Comparison of ENCODE assay signal across 22 mouse cellular contexts in genomic region chr11:60861993-60862392, GRCm38 (mm10). TPM values are rescaled to one million over a fixed set of nuclear protein-coding genes. Genes with fewer than 3 reads are reported as not detected.
DNase-seq lines count a peak whose midpoint lies in the region; ATAC-seq and TF ChIP-seq lines count a peak whose summit lies in the region.
"Had no signal": no experiment of that assay in that cellular context is flagged by ENCODE, and none has a peak within 500 bp of the region (broad histone marks: within the 10 kb centered on the region; RNA-seq: fewer than 3 reads in every experiment).

No protein-coding gene starts in this region.

- no peak; a peak in 1 of 4 replicates for TF ChIP-seq POLR2A in MEL (IDR thresholded peaks at IDR 0.05; ENCODE audit: control insufficient read depth in 1 of 2, insufficient read depth in 1 of 2, low read depth in 1 of 2, low read length in 2 of 2, poor library complexity in 1 of 2)

- TF ChIP-seq CTCF in MEL (IDR thresholded peaks at IDR 0.05 in 2 of 3, conservative IDR thresholded peaks at IDR 0.05 in 1 of 3; ENCODE audit: control insufficient read depth in 1 of 3, insufficient read depth in 1 of 3, low read depth in 2 of 3, low read length in 3 of 3, poor library complexity in 1 of 3, severe bottlenecking in 1 of 3) = no peak

- TF ChIP-seq EP300 in MEL (IDR thresholded peaks at IDR 0.05; ENCODE audit: low read depth in 1 of 2, low read length in 2 of 2) = no peak

- H3K9ac ChIP-seq in MEL (ENCODE audit: control insufficient read depth, low read depth, low read length, poor library complexity, severe bottlenecking) = no peak overlapping the region
- H3K9ac ChIP-seq: forebrain, embryonic 13.5 days; heart, embryonic 13.5 days; midbrain, embryonic 13.5 days; neural tube, embryonic 12.5 days had no signal

- peaks cover 0 to 18% of the 10 kb centered on the region in 2 experiments; a peak in 2 of 4 replicates for H3K36me3 ChIP-seq in MEL (ENCODE audit: control insufficient read depth in 1 of 2, insufficient read depth in 2 of 2, low read length in 2 of 2)

- no peak overlapping the region for H3K4me3 ChIP-seq in MEL (ENCODE audit: control insufficient read depth in 1 of 2, insufficient read depth in 1 of 2, low read depth in 2 of 2, low read length in 2 of 2)
- H3K4me3 ChIP-seq: forebrain, embryonic 13.5 days; heart, embryonic 13.5 days; midbrain, embryonic 13.5 days; neural tube, embryonic 12.5 days had no signal

- TF ChIP-seq RAD21 in MEL (IDR thresholded peaks at IDR 0.05; ENCODE audit: low read depth, low read length) = no peak

- no peaks in the 10 kb centered on the region for H3K9me3 ChIP-seq in MEL (replicated peaks; ENCODE audit: insufficient read depth, low read length)
- H3K9me3 ChIP-seq: forebrain, embryonic 13.5 days; G1E; heart, embryonic 13.5 days; midbrain, embryonic 13.5 days; neural tube, embryonic 12.5 days had no signal

- no peak overlapping the region for H3K27ac ChIP-seq in MEL (ENCODE audit: control insufficient read depth, low read depth, low read length)
- H3K27ac ChIP-seq: forebrain, embryonic 13.5 days; heart, embryonic 13.5 days; hindbrain, postnatal 0 days; midbrain, embryonic 13.5 days; neural tube, embryonic 12.5 days had no signal

- DNase-seq in gastrocnemius, adult 18-20 months (ENCODE audit: low spot score) = peak; percentile 34
- no peak for DNase-seq in gastrocnemius, adult 8-10 months (ENCODE audit: low spot score in 2 of 2)
- peak; percentile 37 to 47 for DNase-seq in kidney, postnatal 36 days
- DNase-seq in kidney, adult 18-20 months = no peak
- no peak for DNase-seq in MEL (ENCODE audit: low read depth, low spot score)
- peak; percentile 64 to 76 for DNase-seq in adrenal gland, postnatal 36 days
- DNase-seq: cerebellum, adult 8-10 months; cerebellum, postnatal 36 days; gastrocnemius, postnatal 25 days; heart, adult 18-20 months; heart, postnatal 14 days; layer of hippocampus, adult 9-11 months; lung, adult 2 months; right cerebral cortex, postnatal 14 days; thymus, postnatal 14 days had no signal

- no peaks in the 10 kb centered on the region for H3K4me1 ChIP-seq in MEL (ENCODE audit: control insufficient read depth in 1 of 2, insufficient read depth in 2 of 2, low read length in 2 of 2)
- H3K4me1 ChIP-seq: forebrain, embryonic 13.5 days had no signal

- H3K27me3 ChIP-seq in MEL (ENCODE audit: control insufficient read depth in 1 of 2, insufficient read depth in 2 of 2, low read length in 2 of 2) = no peaks in the 10 kb centered on the region
- H3K27me3 ChIP-seq: forebrain, embryonic 13.5 days; heart, embryonic 13.5 days; midbrain, embryonic 13.5 days; neural tube, embryonic 12.5 days had no signal

- ATAC-seq in monocyte, adult 5-6 weeks (replicated peaks; ENCODE audit: insufficient number of reproducible peaks, low FRiP score, low TSS enrichment, poor library complexity, severe bottlenecking) = no peak
- ATAC-seq: forebrain, embryonic 13.5 days; hindbrain, postnatal 0 days; midbrain, embryonic 13.5 days had no signal

- H3K79me2 ChIP-seq in MEL (ENCODE audit: control insufficient read depth, insufficient read depth, low read length, poor library complexity) = peaks cover 25% of the 10 kb centered on the region

TF ChIP-seq in MEL, 35 proteins besides CTCF, POLR2A, EP300 and RAD21:
- TF ChIP-seq POLR2AphosphoS2 (IDR thresholded peaks at IDR 0.05; ENCODE audit: low read length) (peak; percentile 78), ZC3H11A (IDR thresholded peaks at IDR 0.05; ENCODE audit: low read depth, low read length) (no peak)

RNA-seq across cellular contexts. Expression of gene Tmem11, which starts 17.1 kb away (rescaled TPM):
- total RNA-seq in gastrocnemius, adult 18-20 months (2021) = 10 to 100 TPM; 41.0 to 42.9 TPM
- 10 to 100 TPM; 37.2 to 44.1 (median 43.5) TPM for total RNA-seq in gastrocnemius, adult 8-10 months (2022)
- total RNA-seq in MEL (2012; rRNA removed) = 90.7 and 125 TPM in 2 replicates
- 100 to 1,000 TPM in 1 of 2 experiments, not detected in 1; 117 TPM for polyA plus RNA-seq in MEL (2012; ENCODE audit: insufficient read depth in 1 of 2, insufficient read length in 2 of 2, low read depth in 1 of 2, low replicate concordance in 2 of 2, missing spikeins in 1 of 2)
- total RNA-seq in adrenal gland, postnatal 36 days (2021) = 10 to 100 TPM; 41.3 to 46.3 TPM
- total RNA-seq in monocyte, adult 5-6 weeks (2017) = 37.3 to 47.4 TPM (median 46.5 TPM) in 3 replicates

RNA-seq across cellular contexts. Expression of gene Dhrs7b, which starts 31.6 kb away (rescaled TPM):
- total RNA-seq in gastrocnemius, adult 18-20 months (2021) = 10 to 100 TPM; 21.0 to 21.5 TPM
- total RNA-seq in gastrocnemius, adult 8-10 months (2022) = 10 to 100 TPM; 23.9 to 28.1 (median 24.2) TPM
- total RNA-seq in MEL (2012; rRNA removed) = 67.8 and 81.5 TPM in 2 replicates
- 10 to 100 TPM; 49.5 to 94.7 TPM for polyA plus RNA-seq in MEL (2012; ENCODE audit: insufficient read depth in 1 of 2, insufficient read length in 2 of 2, low read depth in 1 of 2, low replicate concordance in 2 of 2, missing spikeins in 1 of 2)
- total RNA-seq in adrenal gland, postnatal 36 days (2021) = 10 to 100 TPM; 50.0 to 51.1 TPM
- total RNA-seq in monocyte, adult 5-6 weeks (2017) = 13.4 to 21.7 TPM (median 18.0 TPM) in 3 replicates

RNA-seq across cellular contexts. Expression of gene Shmt1, which starts 50.5 kb away (rescaled TPM):
- total RNA-seq in gastrocnemius, adult 18-20 months (2021) = 10 to 100 TPM; 10.6 to 13.9 TPM
- total RNA-seq in gastrocnemius, adult 8-10 months (2022) = 10 to 100 TPM; 10.5 to 15.0 (median 12.5) TPM
- total RNA-seq in MEL (2012; rRNA removed) = 63.3 and 71.4 TPM in 2 replicates
- polyA plus RNA-seq in MEL (2012; ENCODE audit: insufficient read depth in 1 of 2, insufficient read length in 2 of 2, low read depth in 1 of 2, low replicate concordance in 2 of 2, missing spikeins in 1 of 2) = 10 to 100 TPM in 1 of 2 experiments, not detected in 1; 55.3 TPM
- 10 to 100 TPM; 40.4 to 80.2 TPM for total RNA-seq in adrenal gland, postnatal 36 days (2021)
- total RNA-seq in monocyte, adult 5-6 weeks (2017) = 0.58 to 7.1 TPM (median 3.8 TPM) in 3 replicates

RNA-seq across cellular contexts. Expression of gene Natd1, which starts 52.6 kb away (rescaled TPM):
- 10 to 100 TPM in 1 of 2 experiments, 1 to 10 TPM in 1; 8.2 to 10.3 TPM for total RNA-seq in gastrocnemius, adult 18-20 months (2021)
- 1 to 10 TPM; 6.5 to 9.2 (median 7.3) TPM for total RNA-seq in gastrocnemius, adult 8-10 months (2022)
- 3.0 and 3.9 TPM in 2 replicates for total RNA-seq in MEL (2012; rRNA removed)
- 10 to 100 TPM in 1 of 2 experiments, not detected in 1; 10.9 TPM for polyA plus RNA-seq in MEL (2012; ENCODE audit: insufficient read depth in 1 of 2, insufficient read length in 2 of 2, low read depth in 1 of 2, low replicate concordance in 2 of 2, missing spikeins in 1 of 2)
- 10 to 100 TPM; 19.5 to 26.3 TPM for total RNA-seq in adrenal gland, postnatal 36 days (2021)
- 2.9 to 3.2 TPM (median 3.0 TPM) in 3 replicates for total RNA-seq in monocyte, adult 5-6 weeks (2017)

Comparison
In these comparisons a context has a peak if more than half of its experiments do, and no peak if none do; other contexts are left out.
1. DNase-seq: peak in gastrocnemius, adult 18-20 months (single experiment), kidney, postnatal 36 days (2 of 2) and adrenal gland, postnatal 36 days (2 of 2); none in gastrocnemius, adult 8-10 months (0 of 2), kidney, adult 18-20 months (single experiment) and MEL (single experiment).